Mouse (Mus musculus) layer of hippocampus, adult 2 months (tissue): Measurements from ENCODE around the gene Ugt1a1. TPM values are rescaled to one million over a fixed set of nuclear protein-coding genes. Genes with fewer than 3 reads are reported as not detected.
"Not testable (repeated sequence)": the region's sequence is repeated elsewhere in the genome, so short reads cannot be mapped to it uniquely, and the experiment has no call there.

Experiments
- DNase-seq, 2 experiments: peaks; one replicate each; pipeline ENCODE4 v3.0.0; 2022; ENCODE audit warnings: low spot score in 2 of 2
- H3K27ac ChIP-seq: fragments of 200-600 bp; 2 replicates; pipeline ENCODE4 v1.8.1; 2022
- H3K4me3 ChIP-seq: fragments of 200-600 bp; 2 replicates; pipeline ENCODE4 v1.8.1; 2022; ENCODE audit warnings: mild to moderate bottlenecking
- CTCF ChIP-seq: fragments of 200-600 bp; conservative IDR thresholded peaks from 2 replicates; pipeline ENCODE4 v1.8.1; 2022; ENCODE audit warnings: antibody characterized with exemption, mild to moderate bottlenecking, moderate library complexity
- long read RNA-seq, 2 experiments: library from polyadenylated mRNA; stranded (forward); transcript quantifications; one replicate each; pipeline ENCODE4 v2.0.0; 2021; ENCODE audit warnings: borderline mapping rate in 2 of 2
- total RNA-seq, 2 experiments: library from RNA; stranded (reverse); gene quantifications; 2 replicates each; pipeline ENCODE4 v1.2.3; 2021

Gene Ugt1a1
- total RNA-seq, result not detected
- long read RNA-seq, experiment 1, result 0 reads
- long read RNA-seq, experiment 2, result 0 reads

- TF ChIP-seq CTCF, result no peak
- Histone ChIP-seq H3K4me3 (no peak within 1 kb of the TSS), H3K27ac (no peak within 1 kb of the TSS)
- DNase-seq, result no peak
Measured at GRCm38 (mm10) chr1:88211812-88212211, at the start of gene Ugt1a1. TSS of gene Ugt1a1 (plus strand) at chr1:88211959.

- no peak within 1 kb of the TSS for H3K27ac ChIP-seq
- TF ChIP-seq CTCF, result no peak
- DNase-seq, result no peak
- H3K4me3 ChIP-seq, result no peak within 1 kb of the TSS
Measured at GRCm38 (mm10) chr1:88165711-88166110, 46.0 kb upstream of the Ugt1a1 start, which contains the start of gene Ugt1a5. TSS of gene Ugt1a5 (plus strand) at chr1:88166012.

GRCm38 (mm10) chr1:88172190-88172589, 39.6 kb upstream of the Ugt1a1 start:
- not testable (repeated sequence) for H3K4me3 ChIP-seq, DNase-seq, H3K27ac ChIP-seq

- DNase-seq, result no peak
- no peak overlapping the region for H3K4me3 ChIP-seq
- TF ChIP-seq CTCF, result no peak
- H3K27ac ChIP-seq, result no peak overlapping the region
Measured at GRCm38 (mm10) chr1:88179657-88180056, 32.1 kb upstream of the Ugt1a1 start.

GRCm38 (mm10) chr1:88186325-88186935, 25.3 kb upstream of the Ugt1a1 start:
- no peak for TF ChIP-seq CTCF
- Histone ChIP-seq H3K27ac (no peak overlapping the region), H3K4me3 (no peak overlapping the region)
- DNase-seq, result no peak

GRCm38 (mm10) chr1:88192136-88192535, 19.6 kb upstream of the Ugt1a1 start:
- Histone ChIP-seq H3K27ac (no peak overlapping the region), H3K4me3 (no peak overlapping the region)
- no peak for DNase-seq
- TF ChIP-seq CTCF, result no peak

- DNase-seq, result no peak
- Histone ChIP-seq H3K27ac (no peak overlapping the region), H3K4me3 (no peak overlapping the region)
- no peak for TF ChIP-seq CTCF
Measured at GRCm38 (mm10) chr1:88195687-88196086, 16.1 kb upstream of the Ugt1a1 start.

GRCm38 (mm10) chr1:88197443-88197842, 14.3 kb upstream of the Ugt1a1 start:
- no peak for TF ChIP-seq CTCF
- Histone ChIP-seq H3K27ac (no peak overlapping the region), H3K4me3 (no peak overlapping the region)
- no peak for DNase-seq

GRCm38 (mm10) chr1:88199996-88200395, 11.8 kb upstream of the Ugt1a1 start:
- H3K4me3 ChIP-seq, result no peak overlapping the region
- no peak for TF ChIP-seq CTCF
- DNase-seq, result no peak
- H3K27ac ChIP-seq, result no peak overlapping the region

- Histone ChIP-seq H3K4me3 (no peak within 1 kb of the TSS), H3K27ac (no peak within 1 kb of the TSS)
- DNase-seq, result no peak
- TF ChIP-seq CTCF, result no peak
Measured at GRCm38 (mm10) chr1:88200456-88200855, 11.3 kb upstream of the Ugt1a1 start, which contains the start of gene Ugt1a2. TSS of gene Ugt1a2 (plus strand) at chr1:88200601.

GRCm38 (mm10) chr1:88205294-88205922, 6.4 kb upstream of the Ugt1a1 start, which contains the start of gene Dnajb3:
TSS of gene Dnajb3 (minus strand) at chr1:88205782.
- peak; percentile 80 to 84 for DNase-seq
- TF ChIP-seq CTCF, result peak; percentile 44
- peak within 1 kb of the TSS; percentile 74 for H3K4me3 ChIP-seq
- H3K27ac ChIP-seq, result peak within 1 kb of the TSS; percentile 85

GRCm38 (mm10) chr1:88206843-88207479, 4.8 kb upstream of the Ugt1a1 start:
- no peak for TF ChIP-seq CTCF
- DNase-seq, result no peak
- no peak overlapping the region for H3K4me3 ChIP-seq
- no peak overlapping the region for H3K27ac ChIP-seq

GRCm38 (mm10) chr1:88212341-88213045, 734 bp downstream of the Ugt1a1 start:
- DNase-seq, result no peak
- Histone ChIP-seq H3K4me3 (no peak overlapping the region), H3K27ac (no peak overlapping the region)
- no peak for TF ChIP-seq CTCF
